Mouse (Mus musculus) ovary, postnatal 14 days (tissue): ENCODE results near the gene Zfp971.
"Not testable (repeated sequence)": the region's sequence is repeated elsewhere in the genome, so short reads cannot be mapped to it uniquely, and the experiment has no call there.

Experiments used
- DNase-seq: peaks from one replicate; pipeline ENCODE4 v3.0.0; 2022; ENCODE audit warnings: low spot score

Zfp971 gene

DNA sequence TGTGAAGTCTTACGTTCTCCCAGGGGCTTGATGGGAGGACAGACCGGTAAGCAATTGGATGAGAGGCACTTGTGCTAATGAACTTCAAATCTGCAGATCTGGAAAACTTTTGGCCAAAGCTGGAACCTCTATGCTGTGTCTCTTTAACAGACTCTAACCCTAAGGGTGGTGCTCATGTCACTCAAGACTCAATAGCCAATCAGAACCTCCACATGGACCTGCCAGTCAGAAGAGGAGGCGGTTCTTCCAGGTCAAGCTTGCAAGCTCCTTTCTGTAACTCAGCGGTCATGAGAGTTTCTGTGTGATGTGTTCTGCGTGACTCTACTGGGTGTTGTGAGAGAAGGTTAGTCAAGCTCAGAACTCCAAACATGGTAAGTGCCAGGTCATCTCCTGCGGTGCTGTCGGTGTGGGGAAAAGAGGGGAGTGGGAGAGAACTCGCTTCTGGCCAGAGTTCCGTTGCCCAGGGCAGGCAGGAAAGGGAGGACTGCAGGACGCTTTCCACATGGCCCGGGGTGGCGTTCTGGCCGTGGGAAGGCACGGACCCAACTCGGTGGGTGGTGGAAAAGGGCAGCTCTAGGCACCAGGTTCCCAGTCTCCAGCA, at the start of gene Zfp971:
Zfp971 (plus strand) TSS at position 274 of the 601 bp plus-strand sequence.
- DNase-seq = peak; percentile 42

DNA sequence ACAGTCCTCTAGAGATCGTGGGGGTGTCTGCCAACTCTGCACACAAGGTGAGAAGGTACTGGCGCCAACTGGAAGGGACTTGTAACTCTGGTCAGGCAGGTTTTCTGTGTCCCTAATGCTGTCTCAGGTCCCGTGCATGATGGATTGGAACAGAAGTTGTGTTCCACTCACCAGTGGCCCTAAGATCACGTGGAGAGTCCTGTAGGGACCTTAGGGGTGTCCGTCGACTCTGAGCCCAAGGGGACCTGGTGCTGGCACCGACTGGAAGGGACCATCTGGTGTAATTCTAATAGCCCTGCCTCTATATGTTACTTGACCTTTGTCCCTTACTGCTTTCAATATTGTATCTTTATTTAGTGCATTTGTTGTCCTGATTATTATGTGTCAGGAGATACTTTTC, 48.3 kb upstream of the Zfp971 start:
- not testable (repeated sequence) for DNase-seq

DNA sequence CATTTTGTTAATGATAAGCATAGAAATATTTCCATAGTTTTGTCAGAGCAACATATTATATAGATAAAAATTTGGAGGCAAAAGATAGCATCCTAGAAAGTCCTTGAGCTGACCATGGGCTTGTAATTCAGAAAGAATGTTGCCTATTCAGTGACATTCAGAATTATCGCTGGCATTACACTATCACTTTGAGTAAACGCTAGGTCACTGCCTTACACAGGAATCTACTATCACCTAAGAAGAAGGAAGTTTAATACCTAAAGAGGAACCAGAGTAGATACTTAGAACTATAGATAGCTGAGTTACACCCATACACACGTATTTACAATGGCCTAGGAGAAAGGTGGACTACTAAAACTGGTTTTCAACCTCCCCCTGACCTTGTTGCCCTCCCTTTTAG, 3.6 kb upstream of the Zfp971 start:
- DNase-seq = not testable (repeated sequence)

DNA sequence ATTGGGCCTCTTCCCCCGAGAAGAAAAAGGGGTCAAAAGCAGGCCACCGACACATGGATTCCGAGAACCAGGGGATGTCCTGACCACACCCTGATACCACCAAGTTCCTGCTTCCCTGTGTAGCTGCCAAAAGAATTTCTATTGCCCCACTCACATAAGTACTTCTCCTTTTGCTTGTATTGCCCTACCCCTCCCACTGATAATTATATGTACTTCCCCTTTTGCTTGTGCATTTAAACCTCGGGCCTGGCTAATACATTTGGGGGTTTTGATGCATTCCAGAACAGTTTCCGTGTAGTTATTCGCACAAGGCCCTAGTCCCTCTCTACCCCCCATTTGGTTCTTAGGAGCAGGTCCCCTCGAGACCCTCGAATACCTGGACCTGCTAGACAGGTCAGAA, 2.3 kb upstream of the Zfp971 start:
- not testable (repeated sequence) for DNase-seq

DNA sequence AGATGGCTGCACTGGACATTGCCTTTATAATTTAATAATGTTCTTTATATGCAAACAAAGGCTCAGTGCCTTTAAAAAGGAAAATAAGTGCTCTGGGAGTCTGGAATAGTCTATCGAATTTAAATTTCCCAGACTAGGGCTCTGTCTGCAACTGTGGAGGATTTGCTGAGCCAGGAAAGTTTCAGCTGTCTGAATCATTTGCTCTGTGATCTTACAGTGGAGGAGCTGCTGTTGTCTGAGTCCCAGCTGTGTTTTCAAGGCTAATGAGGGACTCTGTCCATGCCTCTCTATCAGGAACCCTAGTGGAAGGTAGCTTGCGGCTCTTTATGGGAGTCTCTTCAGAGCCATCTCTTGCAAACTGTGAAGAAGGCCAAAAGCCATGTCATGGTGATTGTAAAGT, 777 bp downstream of the Zfp971 start:
- DNase-seq = not testable (repeated sequence)

DNA sequence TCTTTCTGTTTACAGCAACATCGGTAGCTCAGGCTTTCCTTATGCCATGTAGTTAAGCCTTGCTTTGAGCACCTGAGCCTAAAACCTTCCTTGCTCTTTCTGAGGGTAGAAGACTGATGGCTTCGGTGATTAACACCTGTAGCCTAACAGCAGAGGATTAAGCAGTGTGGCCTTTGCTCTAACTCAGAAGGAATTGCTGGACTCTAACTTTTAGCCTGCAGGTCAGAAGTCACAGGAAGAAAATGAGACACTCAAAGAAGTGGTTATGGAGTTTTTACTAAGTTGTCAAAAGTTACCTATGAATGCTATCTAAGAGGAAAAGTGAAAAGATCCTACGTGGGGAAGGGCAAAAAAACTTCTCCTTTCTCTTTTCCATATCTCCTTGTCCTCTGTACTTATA, 4.5 kb downstream of the Zfp971 start:
- DNase-seq = not testable (repeated sequence)

DNA sequence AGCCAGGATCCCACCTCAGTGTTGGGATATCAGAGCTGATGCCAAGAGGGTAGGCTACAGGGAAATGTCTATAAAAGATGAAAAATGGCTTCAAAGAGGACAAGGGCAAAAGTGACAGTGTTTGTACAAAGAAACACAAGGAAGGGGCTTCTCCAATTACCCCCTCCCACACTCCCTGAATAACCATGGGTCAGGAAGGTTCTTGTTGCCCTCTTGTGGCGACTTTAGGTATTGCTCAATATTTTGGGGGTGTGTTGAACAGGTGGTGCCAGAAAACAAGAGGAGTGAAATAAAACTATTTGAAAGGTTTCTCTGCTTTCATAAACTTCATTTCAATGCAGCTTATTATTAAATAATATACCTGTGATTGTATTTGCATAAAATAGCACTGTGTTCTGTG, 35.1 kb downstream of the Zfp971 start:
- peak; percentile 69 for DNase-seq

DNA sequence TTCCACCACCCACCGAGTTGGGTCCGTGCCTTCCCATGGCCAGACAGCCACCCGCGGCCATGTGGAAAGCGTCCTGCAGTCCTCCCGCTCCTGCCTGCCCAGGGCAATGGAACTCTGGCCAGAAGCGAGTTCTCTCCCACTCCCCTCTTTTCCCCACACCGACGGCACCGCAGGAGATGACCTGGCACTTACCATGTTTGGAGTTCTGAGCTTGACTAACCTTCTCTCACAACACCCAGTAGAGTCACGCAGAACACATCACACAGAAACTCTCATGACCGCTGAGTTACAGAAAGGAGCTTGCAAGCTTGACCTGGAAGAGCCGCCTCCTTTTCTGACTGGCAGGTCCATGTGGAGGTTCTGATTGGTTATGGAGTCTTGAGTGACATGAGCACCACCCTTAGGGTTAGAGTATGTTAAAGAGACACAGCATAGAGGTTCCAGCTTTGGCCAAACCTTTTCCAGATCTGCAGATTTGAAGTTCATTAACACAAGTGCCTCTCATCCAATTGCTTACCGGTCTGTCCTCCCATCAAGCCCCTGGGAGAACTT, 55.2 kb downstream of the Zfp971 start, which contains the start of gene Zfp931:
Zfp931 (minus strand) TSS at position 311 of the 552 bp plus-strand sequence.
- not testable (repeated sequence) for DNase-seq
